Mouse (Mus musculus): ENCODE data around the gene Rbbp8nl. TPM values are rescaled to one million over a fixed set of nuclear protein-coding genes. Genes with fewer than 3 reads are reported as not detected.

The Rbbp8nl gene
- polyA plus RNA-seq, 1 experiment from 2014 or later = not detected

- ATAC-seq (ENCODE audit: low FRiP score) (no peak), DNase-seq (ENCODE audit: low spot score) (no peak)
- Histone ChIP-seq H3K4me3 (replicated peaks; ENCODE audit: low read length) (no peak overlapping the region), H3K9me3 (ENCODE audit: control insufficient read depth, low read length) (no peaks in the 10 kb centered on the region), H3K4me1 (replicated peaks; ENCODE audit: control insufficient read depth, insufficient read depth, low read length) (no peaks in the 10 kb centered on the region), H3K4me2 (replicated peaks) (no peak overlapping the region), H3K36me3 (replicated peaks; ENCODE audit: control insufficient read depth, insufficient read depth) (no peaks in the 10 kb centered on the region), H3K9ac (no peak overlapping the region), H3K27ac (no peak overlapping the region), H3K27me3 (ENCODE audit: control insufficient read depth, insufficient read depth, low read length) (no peaks in the 10 kb centered on the region)
- WGBS = 71% methylated on average over 3 of the region's 3 CpGs
Measured at GRCm38 (mm10) chr2:180236500-180236899, 53.2 kb downstream of the Rbbp8nl start.

DNA sequence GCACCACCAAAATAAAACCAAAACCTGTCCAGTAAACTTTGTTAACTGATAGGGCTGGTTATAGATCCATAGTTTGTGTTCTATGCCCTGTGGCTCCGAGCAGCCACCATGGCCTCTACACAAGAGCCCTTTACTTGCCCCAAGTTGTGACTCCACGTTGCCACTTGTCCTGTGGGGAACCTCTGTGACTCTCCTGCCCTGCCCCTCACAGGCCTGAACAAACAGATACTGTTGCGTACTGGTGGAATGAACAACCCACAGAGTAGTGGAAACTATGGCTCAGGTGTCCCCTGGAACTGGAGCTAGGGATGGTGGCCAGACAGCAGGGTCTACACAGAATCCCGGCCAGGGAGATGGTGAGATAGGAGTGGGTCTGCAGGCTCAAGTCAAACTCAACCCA, 53.9 kb downstream of the Rbbp8nl start:
- ATAC-seq (ENCODE audit: low FRiP score) (no peak), DNase-seq (ENCODE audit: low spot score) (no peak)
- Histone ChIP-seq H3K36me3 (replicated peaks; ENCODE audit: control insufficient read depth, insufficient read depth) (no peaks in the 10 kb centered on the region), H3K27me3 (ENCODE audit: control insufficient read depth, insufficient read depth, low read length) (no peaks in the 10 kb centered on the region), H3K9ac (no peak overlapping the region), H3K4me2 (replicated peaks) (no peak overlapping the region), H3K4me3 (replicated peaks; ENCODE audit: low read length) (no peak overlapping the region), H3K27ac (no peak overlapping the region), H3K9me3 (ENCODE audit: control insufficient read depth, low read length) (no peaks in the 10 kb centered on the region), H3K4me1 (replicated peaks; ENCODE audit: control insufficient read depth, insufficient read depth, low read length) (no peaks in the 10 kb centered on the region)
- 92% methylated on average over 4 of the region's 4 CpGs for WGBS

- 56% methylated on average over 6 of the region's 6 CpGs for WGBS
- Histone ChIP-seq H3K4me3 (replicated peaks; ENCODE audit: low read length) (no peak overlapping the region), H3K9ac (no peak overlapping the region), H3K4me2 (replicated peaks) (no peak overlapping the region), H3K27me3 (ENCODE audit: control insufficient read depth, insufficient read depth, low read length) (no peaks in the 10 kb centered on the region), H3K27ac (no peak overlapping the region), H3K36me3 (replicated peaks; ENCODE audit: control insufficient read depth, insufficient read depth) (no peaks in the 10 kb centered on the region), H3K9me3 (ENCODE audit: control insufficient read depth, low read length) (no peaks in the 10 kb centered on the region), H3K4me1 (replicated peaks; ENCODE audit: control insufficient read depth, insufficient read depth, low read length) (no peaks in the 10 kb centered on the region)
- ATAC-seq (ENCODE audit: low FRiP score) = no peak
- DNase-seq (ENCODE audit: low spot score) = no peak
Measured at GRCm38 (mm10) chr2:180234980-180235379, 54.7 kb downstream of the Rbbp8nl start.

- Histone ChIP-seq H3K4me2 (replicated peaks) (no peak overlapping the region), H3K9ac (no peak overlapping the region), H3K36me3 (replicated peaks; ENCODE audit: control insufficient read depth, insufficient read depth) (no peaks in the 10 kb centered on the region), H3K9me3 (ENCODE audit: control insufficient read depth, low read length) (no peaks in the 10 kb centered on the region), H3K27ac (no peak overlapping the region), H3K4me3 (replicated peaks; ENCODE audit: low read length) (no peak overlapping the region), H3K27me3 (ENCODE audit: control insufficient read depth, insufficient read depth, low read length) (no peaks in the 10 kb centered on the region), H3K4me1 (replicated peaks; ENCODE audit: control insufficient read depth, insufficient read depth, low read length) (no peaks in the 10 kb centered on the region)
- no peak for DNase-seq (ENCODE audit: low spot score)
- ATAC-seq (ENCODE audit: low FRiP score) = no peak
- WGBS = 93% methylated on average over 8 of the region's 8 CpGs
Measured at GRCm38 (mm10) chr2:180234353-180234752, 55.3 kb downstream of the Rbbp8nl start.

- H3K27ac ChIP-seq = no peak overlapping the region
Measured at GRCm38 (mm10) chr2:180233101-180233904, 56.4 kb downstream of the Rbbp8nl start.

GRCm38 (mm10) chr2:180230482-180230881, 59.2 kb downstream of the Rbbp8nl start:
- DNase-seq (ENCODE audit: low spot score) = no peak
- H3K4me2 ChIP-seq (replicated peaks) = no peak overlapping the region
- no peaks in the 10 kb centered on the region for H3K9me3 ChIP-seq (ENCODE audit: control insufficient read depth, low read length)
- no peak overlapping the region for H3K27ac ChIP-seq
- H3K27me3 ChIP-seq (ENCODE audit: control insufficient read depth, insufficient read depth, low read length) = peaks cover 15% of the 10 kb centered on the region
- no peak for ATAC-seq (ENCODE audit: low FRiP score)
- peaks cover 13% of the 10 kb centered on the region for H3K4me1 ChIP-seq (replicated peaks; ENCODE audit: control insufficient read depth, insufficient read depth, low read length)
- WGBS = 62% methylated on average over 4 of the region's 4 CpGs
- H3K9ac ChIP-seq = no peak overlapping the region
- no peak overlapping the region for H3K4me3 ChIP-seq (replicated peaks; ENCODE audit: low read length)
- no peaks in the 10 kb centered on the region for H3K36me3 ChIP-seq (replicated peaks; ENCODE audit: control insufficient read depth, insufficient read depth)

More at GRCm38 (mm10) chr2:180233101-180233904, 56.4 kb downstream of the Rbbp8nl start:
- no peaks in the 10 kb centered on the region for H3K9me3 ChIP-seq (ENCODE audit: control insufficient read depth, low read length)
- no peak overlapping the region for H3K4me3 ChIP-seq (replicated peaks; ENCODE audit: low read length)
- no peak for DNase-seq (ENCODE audit: low spot score)
- H3K27me3 ChIP-seq (ENCODE audit: control insufficient read depth, insufficient read depth, low read length) = no peaks in the 10 kb centered on the region
- WGBS = 85% methylated on average over 7 of the region's 7 CpGs
- H3K4me2 ChIP-seq (replicated peaks) = no peak overlapping the region
- no peak for ATAC-seq (ENCODE audit: low FRiP score)
- H3K36me3 ChIP-seq (replicated peaks; ENCODE audit: control insufficient read depth, insufficient read depth) = no peaks in the 10 kb centered on the region
- 0 out of 2 replicates have a peak, but pooled peaks cover 5% of the 10 kb centered on the region for H3K4me1 ChIP-seq (replicated peaks; ENCODE audit: control insufficient read depth, insufficient read depth, low read length)
- H3K9ac ChIP-seq = no peak overlapping the region

DNA sequence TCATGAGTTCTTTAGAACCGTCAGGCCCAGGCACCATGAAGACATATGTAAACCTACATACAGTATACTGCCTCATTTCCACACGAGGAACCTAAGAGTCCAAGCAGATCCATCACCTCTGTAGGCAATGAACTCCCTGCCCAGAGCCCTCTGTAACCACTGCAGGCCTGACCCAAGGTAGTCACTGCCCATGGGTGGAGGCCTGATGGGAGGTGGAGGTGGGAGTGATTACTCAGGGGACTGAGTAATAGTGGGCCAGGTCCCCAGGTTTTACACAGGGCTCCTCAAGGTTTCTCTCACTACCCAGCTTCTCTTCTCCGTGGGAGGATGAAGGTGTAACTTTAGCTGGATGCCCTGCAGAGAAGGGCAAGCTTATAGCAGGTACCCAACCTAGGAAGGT, 60.5 kb downstream of the Rbbp8nl start:
- Histone ChIP-seq H3K4me3 (replicated peaks; ENCODE audit: low read length) (no peak overlapping the region), H3K9ac (no peak overlapping the region), H3K4me1 (replicated peaks; ENCODE audit: control insufficient read depth, insufficient read depth, low read length) (peaks cover 14% of the 10 kb centered on the region), H3K36me3 (replicated peaks; ENCODE audit: control insufficient read depth, insufficient read depth) (no peaks in the 10 kb centered on the region), H3K4me2 (replicated peaks) (no peak overlapping the region), H3K9me3 (ENCODE audit: control insufficient read depth, low read length) (no peaks in the 10 kb centered on the region), H3K27me3 (ENCODE audit: control insufficient read depth, insufficient read depth, low read length) (peaks cover 29% of the 10 kb centered on the region), H3K27ac (no peak overlapping the region)
- 79% methylated on average over 3 of the region's 3 CpGs for WGBS
- no peak for DNase-seq (ENCODE audit: low spot score)
- ATAC-seq (ENCODE audit: low FRiP score) = no peak

DNA sequence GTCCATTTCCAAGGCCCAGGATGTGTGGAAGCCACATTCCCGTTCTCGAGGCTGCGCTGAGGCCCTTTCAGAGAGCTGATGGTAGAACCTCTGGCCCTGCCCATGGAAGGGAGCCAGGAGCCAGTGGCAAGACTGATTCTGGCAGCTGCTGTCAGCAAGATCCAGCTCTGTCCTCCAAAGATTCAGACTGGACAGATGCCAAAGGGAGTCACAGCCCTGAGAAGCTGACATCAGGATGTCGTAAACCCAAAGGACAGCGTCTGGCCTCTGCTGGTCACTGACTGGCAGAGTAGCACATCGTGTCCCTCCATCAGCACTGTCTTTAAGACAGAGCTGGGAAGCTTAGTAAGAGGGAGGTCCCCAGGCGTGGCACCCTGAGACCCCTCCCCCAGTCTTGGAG, 61.1 kb downstream of the Rbbp8nl start:
- Histone ChIP-seq H3K27me3 (ENCODE audit: control insufficient read depth, insufficient read depth, low read length) (peaks cover 31% of the 10 kb centered on the region), H3K9me3 (ENCODE audit: control insufficient read depth, low read length) (no peaks in the 10 kb centered on the region), H3K36me3 (replicated peaks; ENCODE audit: control insufficient read depth, insufficient read depth) (no peaks in the 10 kb centered on the region), H3K4me1 (replicated peaks; ENCODE audit: control insufficient read depth, insufficient read depth, low read length) (peaks cover 14% of the 10 kb centered on the region), H3K9ac (no peak overlapping the region), H3K27ac (no peak overlapping the region), H3K4me3 (replicated peaks; ENCODE audit: low read length) (no peak overlapping the region), H3K4me2 (replicated peaks) (no peak overlapping the region)
- DNase-seq (ENCODE audit: low spot score) (no peak), ATAC-seq (ENCODE audit: low FRiP score) (no peak)
- 51% methylated on average over 7 of the region's 7 CpGs for WGBS

GRCm38 (mm10) chr2:180228060-180228458, 61.6 kb downstream of the Rbbp8nl start:
- no peak overlapping the region for H3K4me2 ChIP-seq (replicated peaks)
- H3K4me3 ChIP-seq (replicated peaks; ENCODE audit: low read length) = no peak overlapping the region
- H3K27me3 ChIP-seq (ENCODE audit: control insufficient read depth, insufficient read depth, low read length) = peaks cover 34% of the 10 kb centered on the region
- H3K36me3 ChIP-seq (replicated peaks; ENCODE audit: control insufficient read depth, insufficient read depth) = no peaks in the 10 kb centered on the region
- no peak overlapping the region for H3K9ac ChIP-seq
- peaks cover 14% of the 10 kb centered on the region for H3K4me1 ChIP-seq (replicated peaks; ENCODE audit: control insufficient read depth, insufficient read depth, low read length)
- no peak for DNase-seq (ENCODE audit: low spot score)
- no peak for ATAC-seq (ENCODE audit: low FRiP score)
- H3K27ac ChIP-seq = no peak overlapping the region
- WGBS = 57% methylated on average over 6 of the region's 6 CpGs
- no peaks in the 10 kb centered on the region for H3K9me3 ChIP-seq (ENCODE audit: control insufficient read depth, low read length)

Data from hindbrain, embryonic 14.5 days (tissue).